Mouse (Mus musculus): ENCODE results near the gene Romo1. TPM values are rescaled to one million over a fixed set of nuclear protein-coding genes. Genes with fewer than 3 reads are reported as not detected.
A peak's percentile ranks its signal among the peaks of the same experiment; 100 is the strongest.
"Not testable (repeated sequence)": the region's sequence is repeated elsewhere in the genome, so short reads cannot be mapped to it uniquely, and the experiment has no call there.

Gene Romo1
- 382 and 427 TPM in 2 replicates for polyA plus RNA-seq (2015; fragmentation: Nextera tagmentation; extraction: Ambion mirVana)

GRCm38 (mm10) chr2:156143953-156144724 is at the start of gene Romo1, which contains the start of gene Nfs1:
Gene Romo1 (plus strand): TSS chr2:156144039.
Gene Nfs1 (minus strand): TSS chr2:156144186.
- Histone ChIP-seq H3K36me3 (peaks cover 58% of the 10 kb centered on the region), H3K4me2 (peak within 1 kb of the TSS; percentile 93), H3K4me3 (peak within 1 kb of the TSS; percentile 89), H3K4me1 (peaks cover 20% of the 10 kb centered on the region), H3K9ac (peak within 1 kb of the TSS; percentile 93), H3K9me3 (no peaks in the 10 kb centered on the region), H3K27ac (replicated peaks) (peak within 1 kb of the TSS; percentile 95), H3K27me3 (replicated peaks) (no peaks in the 10 kb centered on the region)
- under 1% methylated on average over 70 of the region's 70 CpGs for WGBS
- peak; percentile 87 for ATAC-seq (ENCODE audit: extremely low read depth, insufficient number of reproducible peaks, low FRiP score, low TSS enrichment)

DNA sequence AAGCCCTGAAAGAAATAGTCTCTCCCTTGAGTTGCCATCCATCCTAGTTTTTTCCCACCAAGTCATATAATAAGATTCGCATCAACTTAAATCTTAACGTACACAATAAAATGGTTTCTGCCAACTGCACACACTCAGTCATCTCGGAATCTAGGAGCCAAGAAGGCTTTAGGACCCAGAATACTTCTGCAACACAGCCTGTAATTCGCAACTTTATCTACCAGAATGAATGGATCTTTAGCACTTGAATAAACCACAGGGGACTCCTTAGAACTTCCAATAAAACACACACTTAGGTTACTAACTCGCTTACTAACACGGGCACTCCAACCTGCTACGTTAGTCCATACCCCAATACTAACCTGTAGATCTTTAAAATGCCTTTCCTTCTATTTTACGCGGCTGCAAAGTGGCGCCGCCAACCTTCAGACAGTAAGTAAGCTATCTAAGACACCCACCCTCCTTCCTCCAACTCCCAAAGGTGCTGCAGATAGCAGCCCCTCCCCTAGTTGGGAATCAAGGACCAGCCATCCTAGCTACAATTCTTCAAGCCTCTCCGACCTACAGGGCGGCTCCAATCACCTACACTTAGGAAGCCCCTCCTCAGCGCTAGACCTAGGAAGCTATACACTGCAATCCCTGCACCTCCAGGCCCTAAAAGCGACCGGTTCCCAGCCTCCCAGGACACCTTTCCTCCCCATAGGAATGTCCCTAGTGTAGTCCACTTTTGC is 33.0 kb upstream of the Romo1 start:
- H3K9ac ChIP-seq, result peak overlapping the region; percentile 98
- peaks cover 10% of the 10 kb centered on the region for H3K36me3 ChIP-seq
- no peaks in the 10 kb centered on the region for H3K27me3 ChIP-seq (replicated peaks)
- H3K4me1 ChIP-seq, result peaks cover 25% of the 10 kb centered on the region
- no peaks in the 10 kb centered on the region for H3K9me3 ChIP-seq
- peak overlapping the region; percentile 79 for H3K4me2 ChIP-seq
- under 1% methylated on average over 16 of the region's 16 CpGs for WGBS
- H3K27ac ChIP-seq (replicated peaks), result peak overlapping the region; percentile 87
- H3K4me3 ChIP-seq, result peak overlapping the region; percentile 99
- peak; percentile 41; the same call in 1 of the 2 replicates for ATAC-seq (ENCODE audit: extremely low read depth, insufficient number of reproducible peaks, low FRiP score, low TSS enrichment)

DNA sequence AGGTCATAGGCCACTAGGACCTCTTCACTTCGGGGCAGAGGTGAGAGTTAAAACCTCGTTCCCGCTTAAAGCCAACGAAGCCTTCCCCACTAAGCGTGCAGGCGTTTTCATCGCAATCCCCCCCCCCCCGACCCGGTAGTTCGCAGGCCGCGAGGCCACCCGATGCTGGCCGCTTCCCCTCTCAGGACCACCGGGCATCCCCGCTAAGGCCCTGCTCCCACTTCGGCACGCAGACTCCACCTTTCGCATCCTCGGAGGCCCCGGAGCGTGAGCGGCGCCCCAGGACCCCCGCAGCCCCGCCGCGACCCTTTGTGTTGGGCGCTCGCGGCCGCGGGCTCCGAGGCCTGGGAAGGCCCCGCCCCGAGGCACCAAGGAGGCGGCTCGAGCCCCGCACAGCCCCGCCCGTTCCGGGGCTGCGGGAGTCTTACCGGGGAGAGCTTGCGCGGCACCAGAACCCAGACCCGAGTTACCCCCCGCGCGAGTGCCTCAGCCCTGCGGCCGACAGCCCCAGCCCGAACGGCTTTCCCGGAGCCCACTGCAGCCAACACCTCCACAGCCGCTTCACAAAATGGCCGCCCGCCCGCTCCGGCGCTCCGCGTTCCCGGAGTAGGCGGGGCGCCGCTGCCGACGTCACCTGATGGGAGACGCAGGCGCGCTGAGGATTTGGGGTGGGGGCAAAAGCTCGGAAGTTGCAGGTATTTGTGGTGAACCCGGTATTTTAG is 32.3 kb upstream of the Romo1 start, which contains the start of the genes Cpne1 and Rbm12:
Gene Cpne1, minus strand, starts transcription at position 608 of the 722 bp plus-strand sequence.
Gene Rbm12, minus strand, starts transcription at position 621 of the 722 bp plus-strand sequence.
- peak; percentile 88 for ATAC-seq (ENCODE audit: extremely low read depth, insufficient number of reproducible peaks, low FRiP score, low TSS enrichment)
- peaks cover 20% of the 10 kb centered on the region for H3K4me1 ChIP-seq
- under 1% methylated on average over 74 of the region's 74 CpGs for WGBS

DNA sequence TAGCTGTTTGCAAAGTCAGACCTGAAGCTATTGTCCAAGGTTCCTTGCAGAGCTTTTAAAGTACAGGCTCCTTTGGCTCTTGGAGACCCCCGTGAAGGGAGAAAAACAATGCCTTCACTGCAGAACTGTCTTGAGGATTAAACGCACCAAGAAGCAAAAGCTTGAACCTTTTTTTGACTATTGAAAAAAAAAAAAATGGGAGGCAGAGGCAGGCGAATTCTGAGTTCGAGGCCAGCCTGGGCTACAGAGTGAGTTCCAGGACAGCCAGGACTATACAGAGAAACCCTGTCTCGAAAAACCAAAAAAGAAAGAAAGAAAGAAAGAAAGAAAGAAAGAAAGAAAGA is 31.8 kb upstream of the Romo1 start:
- peak overlapping the region; percentile 79 for H3K4me2 ChIP-seq
- H3K4me3 ChIP-seq, result peak overlapping the region; percentile 99
- H3K9me3 ChIP-seq; ATAC-seq (ENCODE audit: extremely low read depth, insufficient number of reproducible peaks, low FRiP score, low TSS enrichment); H3K36me3 ChIP-seq; H3K27me3 ChIP-seq (replicated peaks): not testable (repeated sequence)
- H3K4me1 ChIP-seq, result peaks cover 17% of the 10 kb centered on the region
- 16% methylated on average over 5 of the region's 5 CpGs for WGBS
- peak overlapping the region; percentile 98 for H3K9ac ChIP-seq
- peak overlapping the region; percentile 87 for H3K27ac ChIP-seq (replicated peaks)

More for the DNA sequence above, 32.3 kb upstream of the Romo1 start, which contains the start of the genes Cpne1 and Rbm12:
- Histone ChIP-seq H3K9ac (peak within 1 kb of the TSS; percentile 98), H3K27ac (replicated peaks) (peak within 1 kb of the TSS; percentile 87), H3K4me2 (peak within 1 kb of the TSS; percentile 79), H3K36me3 (peaks cover 6% of the 10 kb centered on the region; the same call in 1 of the 2 replicates), H3K9me3 (no peaks in the 10 kb centered on the region), H3K27me3 (replicated peaks) (no peaks in the 10 kb centered on the region), H3K4me3 (peak within 1 kb of the TSS; percentile 99)

DNA sequence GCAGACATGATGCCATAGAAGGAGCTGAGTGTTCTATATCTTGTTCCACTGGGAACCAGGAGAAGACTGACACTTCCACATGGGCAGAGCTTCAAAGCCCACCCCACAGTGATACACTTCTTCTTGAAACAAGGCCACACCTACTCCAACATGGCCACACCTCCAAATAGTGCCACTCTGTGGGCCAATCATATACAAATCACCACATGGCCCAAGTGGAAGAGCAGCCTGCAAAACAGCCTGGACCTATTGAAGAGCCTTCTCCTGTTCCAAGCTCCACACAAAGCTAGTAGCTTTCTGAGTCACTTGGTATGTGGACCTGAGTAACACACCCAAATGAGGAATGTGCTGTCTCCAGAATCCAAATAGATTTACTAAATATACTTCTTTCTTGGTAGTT is 24.3 kb upstream of the Romo1 start:
- Histone ChIP-seq H3K27ac (replicated peaks) (no peak overlapping the region), H3K9ac (no peak overlapping the region), H3K4me1 (no peaks in the 10 kb centered on the region), H3K9me3 (0 out of 2 replicates have a peak, but pooled peaks cover 4% of the 10 kb centered on the region), H3K4me2 (no peak overlapping the region), H3K4me3 (no peak overlapping the region), H3K36me3 (peaks cover 20% of the 10 kb centered on the region), H3K27me3 (replicated peaks) (no peaks in the 10 kb centered on the region)
- no peak for ATAC-seq (ENCODE audit: extremely low read depth, insufficient number of reproducible peaks, low FRiP score, low TSS enrichment)

DNA sequence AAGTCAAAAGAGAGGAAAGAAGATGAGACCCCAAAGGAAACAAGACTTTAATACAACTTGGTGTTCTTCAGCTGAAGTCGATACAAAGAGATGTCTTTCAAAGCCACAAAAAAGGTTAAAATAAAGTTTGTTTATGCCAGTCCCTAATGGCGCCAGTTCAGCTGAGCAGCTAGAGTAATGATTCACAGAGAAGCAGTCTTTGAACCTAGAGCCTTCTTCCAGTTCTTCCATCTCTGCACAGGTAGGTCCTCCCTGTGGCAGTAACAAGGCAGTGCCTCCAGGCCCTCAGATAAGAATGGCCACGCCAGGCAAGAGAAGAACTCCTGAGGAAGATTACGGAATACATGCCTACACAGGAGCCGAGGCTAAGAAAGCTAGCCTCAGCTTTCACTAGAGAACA is 20.1 kb upstream of the Romo1 start:
- no peak overlapping the region for H3K4me2 ChIP-seq
- WGBS, result 79% methylated on average over 5 of the region's 5 CpGs
- 0 out of 2 replicates have a peak, but pooled peaks cover 4% of the 10 kb centered on the region for H3K9me3 ChIP-seq
- peaks cover 51% of the 10 kb centered on the region for H3K36me3 ChIP-seq
- no peaks in the 10 kb centered on the region for H3K27me3 ChIP-seq (replicated peaks)
- H3K4me1 ChIP-seq, result no peaks in the 10 kb centered on the region
- no peak overlapping the region for H3K4me3 ChIP-seq
- ATAC-seq (ENCODE audit: extremely low read depth, insufficient number of reproducible peaks, low FRiP score, low TSS enrichment), result no peak
- no peak overlapping the region for H3K27ac ChIP-seq (replicated peaks)
- no peak overlapping the region for H3K9ac ChIP-seq

- Histone ChIP-seq H3K4me1 (0 out of 2 replicates have a peak, but pooled peaks cover 4% of the 10 kb centered on the region), H3K27ac (replicated peaks) (no peak within 1 kb of the TSS), H3K36me3 (peaks cover 74% of the 10 kb centered on the region), H3K4me3 (no peak within 1 kb of the TSS), H3K9ac (no peak within 1 kb of the TSS), H3K9me3 (no peaks in the 10 kb centered on the region), H3K27me3 (replicated peaks) (no peaks in the 10 kb centered on the region), H3K4me2 (no peak within 1 kb of the TSS)
- no peak for ATAC-seq (ENCODE audit: extremely low read depth, insufficient number of reproducible peaks, low FRiP score, low TSS enrichment)
- WGBS, result 89% methylated on average over 5 of the region's 5 CpGs
Observed at GRCm38 (mm10) chr2:156126992-156127391, 16.8 kb upstream of the Romo1 start, which contains the start of gene Gm28036. Gene Gm28036 (minus strand): TSS chr2:156127092.

DNA sequence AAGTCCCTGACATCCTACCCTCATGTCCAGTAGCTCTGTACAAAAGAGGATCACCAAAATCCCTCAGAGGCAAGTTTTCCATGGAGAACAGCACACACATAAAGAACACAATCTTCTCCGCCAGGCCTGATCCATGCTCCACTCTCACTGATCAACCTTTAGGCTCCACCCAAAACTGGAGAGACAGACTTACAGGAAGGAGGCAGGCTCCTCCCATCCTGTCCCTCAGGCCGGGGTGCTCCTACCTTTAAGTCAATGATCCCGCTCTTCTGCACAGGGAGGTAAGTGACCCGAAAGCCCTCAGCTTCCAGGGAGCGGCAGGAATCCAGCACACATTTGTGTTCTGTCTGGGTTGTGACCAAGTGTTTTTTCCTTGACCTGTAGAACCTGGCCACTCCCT is 9.7 kb upstream of the Romo1 start:
- Histone ChIP-seq H3K4me1 (0 out of 2 replicates have a peak, but pooled peaks cover 4% of the 10 kb centered on the region), H3K9me3 (no peaks in the 10 kb centered on the region), H3K4me3 (no peak overlapping the region), H3K9ac (no peak overlapping the region), H3K27ac (replicated peaks) (no peak overlapping the region), H3K36me3 (peaks cover 51% of the 10 kb centered on the region), H3K4me2 (no peak overlapping the region), H3K27me3 (replicated peaks) (no peaks in the 10 kb centered on the region)
- ATAC-seq (ENCODE audit: extremely low read depth, insufficient number of reproducible peaks, low FRiP score, low TSS enrichment), result no peak
- WGBS, result 78% methylated on average over 5 of the region's 5 CpGs

DNA sequence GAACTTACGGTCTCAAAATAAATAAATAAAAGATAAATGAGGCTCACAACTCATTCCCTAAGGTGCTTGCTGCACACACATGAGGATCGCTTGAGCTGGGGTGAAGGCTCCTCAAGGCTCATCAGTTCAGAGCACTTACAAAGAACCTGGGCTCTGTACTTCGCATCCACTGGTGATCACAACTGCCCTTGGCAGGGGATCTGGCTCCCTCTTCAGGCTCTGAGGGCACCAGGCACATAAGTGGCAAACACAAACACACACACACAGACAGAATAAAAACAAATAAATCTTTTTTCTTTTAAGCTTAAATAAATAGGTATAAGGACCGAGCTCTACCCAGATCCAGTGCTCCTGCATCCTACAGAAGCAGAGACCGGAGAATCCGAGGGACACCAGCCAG is 8.1 kb upstream of the Romo1 start:
- H3K4me3 ChIP-seq, result no peak overlapping the region
- no peak overlapping the region for H3K27ac ChIP-seq (replicated peaks)
- 0 out of 2 replicates have a peak, but pooled peaks cover 4% of the 10 kb centered on the region for H3K4me1 ChIP-seq
- 84% methylated on average over 6 of the region's 6 CpGs for WGBS
- H3K9ac ChIP-seq, result no peak overlapping the region
- H3K36me3 ChIP-seq, result peaks cover 57% of the 10 kb centered on the region
- H3K9me3 ChIP-seq, result no peaks in the 10 kb centered on the region
- H3K27me3 ChIP-seq (replicated peaks), result no peaks in the 10 kb centered on the region
- H3K4me2 ChIP-seq, result no peak overlapping the region
- no peak for ATAC-seq (ENCODE audit: extremely low read depth, insufficient number of reproducible peaks, low FRiP score, low TSS enrichment)

GRCm38 (mm10) chr2:156142820-156143219 is 1.0 kb upstream of the Romo1 start:
- Histone ChIP-seq H3K36me3 (peaks cover 52% of the 10 kb centered on the region), H3K4me3 (peak overlapping the region; percentile 89), H3K27ac (replicated peaks) (peak overlapping the region; percentile 95), H3K9ac (peak overlapping the region; percentile 93), H3K9me3 (no peaks in the 10 kb centered on the region), H3K4me1 (peaks cover 20% of the 10 kb centered on the region), H3K27me3 (replicated peaks) (no peaks in the 10 kb centered on the region), H3K4me2 (peak overlapping the region; percentile 93)
- WGBS, result 76% methylated on average over 2 of the region's 2 CpGs
- ATAC-seq (ENCODE audit: extremely low read depth, insufficient number of reproducible peaks, low FRiP score, low TSS enrichment), result no peak

DNA sequence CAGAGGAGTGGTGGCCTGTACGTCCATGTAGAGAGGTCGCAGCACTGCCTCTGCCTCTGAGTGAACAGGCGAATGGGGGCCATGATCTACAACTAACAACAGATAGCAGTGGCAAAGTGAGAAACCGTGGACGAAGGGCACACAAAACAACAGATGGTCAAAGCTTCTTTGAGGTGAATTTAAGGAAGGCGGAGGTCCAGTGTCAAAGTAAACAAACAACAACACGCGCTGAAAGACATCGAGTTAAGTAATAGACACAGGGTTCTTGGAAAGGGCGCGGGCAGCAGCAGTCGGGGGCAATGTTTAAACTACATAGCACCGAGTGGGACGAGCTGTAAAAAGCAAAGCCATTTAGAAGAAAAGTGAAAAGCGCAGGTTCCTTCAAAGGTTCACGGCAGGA is 472 bp upstream of the Romo1 start:
- peaks cover 57% of the 10 kb centered on the region for H3K36me3 ChIP-seq
- H3K4me2 ChIP-seq, result peak overlapping the region; percentile 93
- no peak for ATAC-seq (ENCODE audit: extremely low read depth, insufficient number of reproducible peaks, low FRiP score, low TSS enrichment)
- peak overlapping the region; percentile 89 for H3K4me3 ChIP-seq
- WGBS, result 3% methylated on average over 16 of the region's 16 CpGs
- peak overlapping the region; percentile 95 for H3K27ac ChIP-seq (replicated peaks)
- H3K9ac ChIP-seq, result peak overlapping the region; percentile 93
- H3K9me3 ChIP-seq, result no peaks in the 10 kb centered on the region
- peaks cover 20% of the 10 kb centered on the region for H3K4me1 ChIP-seq
- H3K27me3 ChIP-seq (replicated peaks), result no peaks in the 10 kb centered on the region

Measured in heart, embryonic 13.5 days (tissue).